Mouse (Mus musculus) limb, embryonic 14.5 days (tissue): ENCODE data around the gene Shld1. TPM values are rescaled to one million over a fixed set of nuclear protein-coding genes. Genes with fewer than 3 reads are reported as not detected.
A peak's percentile ranks its signal among the peaks of the same experiment; 100 is the strongest.

Experiments
- ATAC-seq: fragments of 200-750 bp; cut with Nextera tagmentation; 2 replicates; pipeline ENCODE4 v1.8.0; 2017; ENCODE audit warnings: low read depth, moderate number of reproducible peaks, moderate TSS enrichment; ENCODE audit not compliant: low FRiP score
- DNase-seq: peaks from one replicate; pipeline ENCODE4 v3.0.0-alpha.2; 2015; ENCODE audit warnings: low spot score
- H3K27ac ChIP-seq: fragments of 300-500 bp; sonication (generic); replicated peaks from 2 replicates; pipeline ENCODE4 v1.5.1; 2014; ENCODE audit warnings: low read depth, mild to moderate bottlenecking, low read length, moderate library complexity, mixed read lengths
- H3K27me3 ChIP-seq: fragments of 300-500 bp; sonication (generic); 2 replicates; pipeline ENCODE4 v1.6.1; 2014; ENCODE audit warnings: low read length, mixed read lengths; ENCODE audit not compliant: control insufficient read depth, insufficient read depth
- H3K36me3 ChIP-seq: fragments of 300-500 bp; sonication (generic); 2 replicates; pipeline ENCODE4 v1.6.1; 2014; ENCODE audit warnings: mild to moderate bottlenecking, low read length, moderate library complexity, mixed read lengths; ENCODE audit not compliant: control insufficient read depth, insufficient read depth
- H3K4me1 ChIP-seq: fragments of 300-500 bp; sonication (generic); 2 replicates; pipeline ENCODE4 v1.6.1; 2014; ENCODE audit warnings: antibody characterized with exemption, low read length, mixed read lengths; ENCODE audit not compliant: control insufficient read depth, insufficient read depth
- H3K4me2 ChIP-seq: fragments of 300-500 bp; sonication (generic); replicated peaks from 2 replicates; pipeline ENCODE4 v1.6.1; 2014; ENCODE audit warnings: low read depth, mild to moderate bottlenecking, low read length, moderate library complexity; ENCODE audit not compliant: severe bottlenecking
- H3K4me3 ChIP-seq: fragments of 300-500 bp; sonication (generic); replicated peaks from 2 replicates; pipeline ENCODE4 v1.5.1; 2014; ENCODE audit warnings: low read length
- H3K9ac ChIP-seq: fragments of 300-500 bp; sonication (generic); 2 replicates; pipeline ENCODE4 v1.6.1; 2014; ENCODE audit warnings: mild to moderate bottlenecking, low read depth, low read length, moderate library complexity; ENCODE audit not compliant: severe bottlenecking
- H3K9me3 ChIP-seq: fragments of 300-500 bp; sonication (generic); 2 replicates; pipeline ENCODE4 v1.6.1; 2016; ENCODE audit warnings: low read length; ENCODE audit not compliant: control insufficient read depth
- POLR2A ChIP-seq: fragments of 200-500 bp; IDR thresholded peaks from 2 replicates; pipeline ENCODE4 v1.8.0; 2012; ENCODE audit warnings: inconsistent platforms, mild to moderate bottlenecking, moderate library complexity, borderline replicate concordance; ENCODE audit not compliant: insufficient read depth, insufficient read length; ENCODE audit errors: extremely low read depth
- WGBS: fragments of 180-500 bp; shearing (Covaris S2); extraction: QIAGEN DNeasy Blood & Tissue Kit; methylation state at CpG from one replicate; pipeline ENCODE4 v1.1.7; 2014; 5-methylcytosine and 5-hydroxymethylcytosine counted together
- polyA plus RNA-seq, 2 experiments: library from polyadenylated mRNA; depleted of rRNA in 1 of 2; stranded (reverse) in 1 of 2; unstranded in 1 of 2; fragments of >200 nt; fragmentation: Nextera tagmentation in 1 of 2; extraction: Ambion mirVana in 1 of 2; gene quantifications; 2 replicates each; pipeline versions ENCODE4 v1.2.1 to v1.2.3; 2012 to 2014

Gene Shld1
- polyA plus RNA-seq, 2 experiments = 16.3 to 20.5 TPM

DNA sequence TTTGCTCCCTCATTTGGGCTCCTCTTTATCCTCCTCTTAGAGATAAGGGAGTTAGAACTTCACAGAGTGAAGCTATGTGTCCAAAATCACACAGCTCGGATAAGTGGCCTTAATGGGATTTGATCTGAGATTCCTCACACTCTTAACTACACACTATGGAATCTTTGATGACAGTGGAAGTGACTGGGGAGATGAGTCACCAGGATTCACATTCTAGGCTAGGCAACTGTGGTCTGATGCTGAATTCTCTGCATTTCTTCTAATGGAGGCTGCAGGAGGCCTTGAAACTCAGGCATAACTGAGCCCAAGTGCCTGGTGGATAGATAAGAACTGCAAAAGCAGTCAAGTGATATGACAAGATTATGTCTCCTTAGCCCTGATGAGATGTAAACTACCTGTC, 84.1 kb downstream of the Shld1 start:
- WGBS = 76% methylated on average over 1 of the region's 1 CpGs
- H3K9ac ChIP-seq = no peak overlapping the region
- H3K9me3 ChIP-seq = no peaks in the 10 kb centered on the region
- ATAC-seq (no peak), DNase-seq (no peak)
- no peaks in the 10 kb centered on the region for H3K4me1 ChIP-seq
- H3K36me3 ChIP-seq = no peaks in the 10 kb centered on the region
- TF ChIP-seq POLR2A = no peak
- no peaks in the 10 kb centered on the region for H3K27me3 ChIP-seq
- no peak overlapping the region for H3K27ac ChIP-seq
- H3K4me2 ChIP-seq = no peak overlapping the region
- no peak overlapping the region for H3K4me3 ChIP-seq

DNA sequence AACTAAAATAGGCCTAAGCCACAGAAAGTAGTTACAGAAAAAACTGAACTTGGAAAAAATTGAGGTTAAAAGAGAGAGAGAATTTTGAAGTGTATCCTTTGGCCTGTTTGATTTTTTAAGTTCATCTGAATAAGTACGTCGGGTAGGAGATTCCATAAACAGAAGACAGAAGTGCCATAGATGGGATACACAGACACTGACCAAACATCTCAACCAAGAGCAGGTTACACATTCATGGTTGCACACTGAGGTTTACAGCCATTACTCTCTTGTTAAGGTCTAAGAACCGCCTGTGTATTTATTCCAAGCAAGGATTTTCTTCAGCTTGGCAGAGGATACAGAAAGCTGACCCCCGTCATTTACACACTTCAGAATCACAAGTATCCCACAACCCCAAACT, 94.2 kb downstream of the Shld1 start, which contains the start of gene Chgb:
Chgb (plus strand) TSS at position 301 of the 400 bp plus-strand sequence.
- 0 out of 2 replicates have a peak, but pooled peaks cover 4% of the 10 kb centered on the region for H3K4me1 ChIP-seq
- TF ChIP-seq POLR2A = no peak
- no peak within 1 kb of the TSS for H3K9ac ChIP-seq
- 15% methylated on average over 4 of the region's 4 CpGs for WGBS
- H3K4me2 ChIP-seq = peak within 1 kb of the TSS; percentile 86
- DNase-seq (no peak), ATAC-seq (no peak)
- peak within 1 kb of the TSS; percentile 36 for H3K4me3 ChIP-seq
- H3K27ac ChIP-seq = no peak within 1 kb of the TSS
- H3K36me3 ChIP-seq = no peaks in the 10 kb centered on the region
- H3K9me3 ChIP-seq = no peaks in the 10 kb centered on the region
- H3K27me3 ChIP-seq = peaks cover 8% of the 10 kb centered on the region; the same call in 1 of the 2 replicates

DNA sequence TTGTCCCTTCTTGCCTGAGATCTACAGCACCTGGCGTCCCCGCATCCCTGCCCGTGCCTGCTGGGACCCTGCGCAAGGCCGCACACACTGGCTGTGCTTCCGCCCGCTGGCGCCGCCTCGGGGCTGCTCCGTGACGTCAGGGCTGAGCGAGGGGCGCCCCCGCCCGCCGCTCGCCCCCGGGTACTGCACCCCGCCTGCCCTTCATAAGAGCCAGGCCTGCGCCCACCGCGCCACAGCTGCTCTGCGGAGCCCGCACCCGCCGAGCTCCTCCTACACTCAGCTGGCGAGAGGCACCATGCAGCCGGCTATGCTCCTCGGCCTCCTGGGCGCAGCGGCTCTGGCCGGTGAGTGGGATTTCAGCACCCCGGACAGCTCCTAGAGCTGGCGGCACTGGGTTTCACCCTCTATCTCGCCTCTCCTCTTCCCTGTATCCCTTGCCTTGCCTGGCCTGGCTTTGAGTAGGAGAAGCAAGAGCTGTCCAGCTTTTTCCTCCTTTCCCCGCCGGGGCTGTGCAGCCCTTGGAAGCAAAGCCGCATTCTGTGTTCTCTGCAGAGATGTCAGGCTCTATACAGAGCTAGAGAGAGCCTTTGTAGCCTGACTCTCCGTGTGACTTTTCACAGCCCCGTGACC, 94.8 kb downstream of the Shld1 start:
- ATAC-seq = peak; percentile 97
- TF ChIP-seq POLR2A = no peak
- peak; percentile 95 for DNase-seq
- no peaks in the 10 kb centered on the region for H3K36me3 ChIP-seq
- H3K27me3 ChIP-seq = peaks cover 8% of the 10 kb centered on the region; the same call in 1 of the 2 replicates
- under 1% methylated on average over 25 of the region's 41 CpGs for WGBS
- peak overlapping the region; percentile 36 for H3K4me3 ChIP-seq
- no peak overlapping the region for H3K9ac ChIP-seq
- H3K27ac ChIP-seq = no peak overlapping the region
- peak overlapping the region; percentile 86 for H3K4me2 ChIP-seq
- H3K9me3 ChIP-seq = no peaks in the 10 kb centered on the region
- 0 out of 2 replicates have a peak, but pooled peaks cover 4% of the 10 kb centered on the region for H3K4me1 ChIP-seq

GRCm38 (mm10) chr2:132784039-132784438, 97.3 kb downstream of the Shld1 start:
- no peaks in the 10 kb centered on the region for H3K9me3 ChIP-seq
- 79% methylated on average over 6 of the region's 6 CpGs for WGBS
- no peak for ATAC-seq
- TF ChIP-seq POLR2A = no peak
- no peak overlapping the region for H3K9ac ChIP-seq
- H3K36me3 ChIP-seq = no peaks in the 10 kb centered on the region
- DNase-seq = no peak
- H3K4me2 ChIP-seq = no peak overlapping the region
- H3K4me3 ChIP-seq = no peak overlapping the region
- H3K4me1 ChIP-seq = 0 out of 2 replicates have a peak, but pooled peaks cover 4% of the 10 kb centered on the region
- H3K27me3 ChIP-seq = peaks cover 8% of the 10 kb centered on the region; the same call in 1 of the 2 replicates
- H3K27ac ChIP-seq = no peak overlapping the region

DNA sequence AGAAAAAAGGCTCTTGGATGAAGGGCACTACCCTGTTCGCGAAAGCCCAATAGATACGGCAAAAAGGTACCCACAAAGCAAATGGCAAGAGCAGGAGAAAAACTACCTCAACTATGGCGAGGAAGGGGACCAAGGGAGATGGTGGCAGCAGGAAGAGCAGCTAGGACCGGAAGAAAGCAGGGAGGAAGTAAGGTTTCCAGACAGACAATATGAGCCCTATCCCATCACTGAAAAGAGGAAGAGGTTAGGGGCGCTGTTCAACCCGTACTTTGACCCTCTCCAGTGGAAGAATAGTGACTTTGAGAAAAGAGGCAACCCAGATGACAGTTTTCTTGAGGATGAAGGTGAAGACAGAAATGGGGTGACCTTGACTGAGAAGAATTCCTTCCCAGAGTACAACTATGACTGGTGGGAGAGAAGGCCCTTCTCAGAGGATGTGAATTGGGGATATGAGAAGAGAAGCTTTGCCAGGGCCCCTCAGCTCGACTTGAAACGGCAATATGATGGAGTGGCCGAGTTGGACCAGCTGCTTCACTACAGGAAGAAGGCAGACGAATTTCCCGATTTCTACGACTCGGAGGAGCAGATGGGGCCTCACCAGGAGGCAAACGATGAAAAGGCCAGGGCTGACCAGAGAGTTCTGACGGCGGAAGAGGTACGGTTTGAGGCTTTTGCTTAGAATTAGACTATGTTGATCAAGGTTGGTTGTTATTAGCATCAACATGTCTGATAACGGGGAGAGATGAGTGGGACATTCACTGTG, 106.9 kb downstream of the Shld1 start:
- Histone ChIP-seq H3K27ac (no peak overlapping the region), H3K4me1 (no peaks in the 10 kb centered on the region), H3K4me3 (no peak overlapping the region), H3K9me3 (no peaks in the 10 kb centered on the region), H3K36me3 (no peaks in the 10 kb centered on the region), H3K9ac (no peak overlapping the region), H3K27me3 (no peaks in the 10 kb centered on the region), H3K4me2 (no peak overlapping the region)
- WGBS = 86% methylated on average over 19 of the region's 19 CpGs
- DNase-seq = no peak
- no peak for ATAC-seq
- TF ChIP-seq POLR2A = no peak
